Mouse (Mus musculus): ENCODE results near the gene Zfand4. TPM values are rescaled to one million over a fixed set of nuclear protein-coding genes. Genes with fewer than 3 reads are reported as not detected.
"Not testable (repeated sequence)": the region's sequence is repeated elsewhere in the genome, so short reads cannot be mapped to it uniquely, and the experiment has no call there.

The Zfand4 gene
- polyA plus RNA-seq (2012; rRNA removed): 1.9 and 3.5 TPM in 2 replicates

DNA sequence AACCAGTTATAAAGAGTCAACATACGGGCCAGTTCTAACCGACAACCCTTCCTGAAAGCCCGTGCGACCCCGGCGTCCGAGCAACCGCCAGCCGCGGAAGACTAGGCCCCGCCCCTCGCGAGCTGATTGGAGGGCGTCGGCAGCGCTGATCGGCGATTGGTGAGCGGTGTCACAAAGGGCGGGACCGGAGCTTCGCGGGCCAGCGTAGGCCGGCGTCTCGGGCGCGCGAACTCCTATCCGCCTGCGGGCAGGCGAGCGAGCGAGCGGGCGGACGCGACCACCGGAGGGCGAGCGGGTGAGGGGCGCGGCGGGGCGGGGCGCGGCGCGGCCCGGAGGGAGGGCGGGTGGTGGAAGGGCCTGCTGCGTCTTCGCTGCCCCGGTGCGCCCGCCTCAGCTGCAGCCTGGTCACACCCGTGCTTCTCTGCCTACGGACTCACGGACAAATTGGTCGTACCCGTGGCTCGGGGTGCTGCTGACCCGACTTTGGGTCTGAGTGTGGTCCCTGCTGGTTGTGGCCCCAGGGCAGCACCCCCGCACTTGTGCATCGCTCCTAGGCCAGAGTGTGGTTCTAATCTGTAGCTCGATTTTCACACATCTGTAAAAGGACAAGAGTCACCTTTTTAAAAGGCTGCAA lies at the start of gene Zfand4:
TSS of gene Zfand4 (plus strand) at position 205 of the 634 bp plus-strand sequence.
- no peak for DNase-seq (ENCODE audit: low read depth)

DNA sequence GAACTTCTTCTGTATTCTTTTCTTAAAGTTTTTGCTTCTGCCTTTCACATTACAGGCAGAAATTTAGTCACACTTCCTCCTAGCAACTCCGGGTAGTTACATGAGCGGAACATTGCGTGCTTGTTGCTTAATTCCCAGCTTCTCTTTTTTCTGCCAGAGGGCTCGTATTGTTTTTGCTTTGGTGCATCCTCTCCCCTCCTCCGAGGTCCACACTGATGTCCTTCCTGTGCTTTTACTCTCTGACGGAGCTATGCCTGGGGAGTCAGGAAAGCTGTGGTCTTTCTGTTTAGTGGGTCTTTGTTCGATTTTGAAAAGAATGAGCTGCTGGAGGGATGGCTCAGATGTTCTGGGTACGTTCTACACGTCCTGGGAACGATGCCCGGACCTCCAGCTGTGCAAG lies 36.3 kb upstream of the Zfand4 start:
- no peak for DNase-seq (ENCODE audit: low read depth)

- DNase-seq (ENCODE audit: low read depth): no peak
Observed at GRCm38 (mm10) chr6:116228785-116229525, 35.1 kb upstream of the Zfand4 start.

DNA sequence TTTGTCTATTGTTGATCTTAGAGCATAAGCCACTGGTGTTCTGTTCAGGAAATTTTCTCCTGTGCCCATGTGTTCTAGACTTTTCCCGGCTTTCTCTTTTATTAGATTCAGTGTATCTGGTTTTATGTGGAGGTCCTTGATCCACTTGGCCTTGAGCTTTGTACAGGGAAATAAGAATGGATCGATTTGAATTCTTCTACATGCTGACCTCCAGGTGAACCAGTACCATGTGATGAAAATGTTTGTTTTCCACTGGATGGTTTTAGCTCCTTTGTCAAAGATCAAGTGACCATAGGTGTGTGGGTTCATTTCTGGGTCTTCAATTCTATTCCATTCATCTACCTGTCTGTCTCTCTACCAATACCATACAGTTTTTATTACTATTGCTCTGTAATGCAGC lies 29.2 kb upstream of the Zfand4 start:
- not testable (repeated sequence) for DNase-seq (ENCODE audit: low read depth)

- DNase-seq (ENCODE audit: low read depth): no peak
Observed at GRCm38 (mm10) chr6:116235336-116235735, 28.7 kb upstream of the Zfand4 start.

DNA sequence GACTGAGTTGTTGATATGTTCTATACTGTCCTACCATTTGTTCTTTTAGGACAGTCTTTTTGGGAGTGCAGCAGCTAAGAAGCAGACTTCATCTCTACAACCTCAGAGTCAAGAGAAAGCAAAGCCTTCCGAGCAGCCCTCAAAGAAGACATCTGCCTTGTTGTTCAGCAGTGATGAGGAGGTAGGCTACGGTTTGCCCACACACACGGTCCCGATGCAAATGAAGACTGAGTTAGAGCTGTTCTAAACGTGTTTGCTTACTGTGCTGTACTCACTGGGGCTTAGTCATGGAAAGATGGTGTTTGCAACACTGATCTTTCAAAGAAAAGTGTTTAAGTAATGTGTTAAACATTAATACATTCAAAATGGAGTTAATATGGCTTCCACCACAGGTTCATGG lies 25.9 kb upstream of the Zfand4 start:
- no peak for DNase-seq (ENCODE audit: low read depth)

DNA sequence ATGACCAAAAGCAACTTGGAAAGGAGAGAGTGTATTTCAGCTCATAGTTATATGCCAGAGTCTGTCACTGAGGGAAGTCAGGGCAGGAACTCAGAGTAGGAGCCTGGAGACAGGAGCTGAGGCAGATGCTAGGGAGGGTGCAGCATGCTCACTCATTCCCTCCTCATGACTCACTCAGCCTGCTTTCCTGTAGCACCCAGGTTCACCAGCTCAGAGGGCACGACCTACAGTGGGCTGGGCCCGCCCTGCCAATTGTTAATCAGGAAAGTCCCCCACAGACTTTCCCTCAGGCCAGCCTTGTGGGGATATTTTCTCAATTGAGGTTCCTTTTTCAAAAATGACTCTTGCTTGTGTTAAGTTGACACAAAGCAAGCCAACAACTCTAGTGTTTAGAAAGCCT lies 23.7 kb upstream of the Zfand4 start:
- DNase-seq (ENCODE audit: low read depth): no peak

DNA sequence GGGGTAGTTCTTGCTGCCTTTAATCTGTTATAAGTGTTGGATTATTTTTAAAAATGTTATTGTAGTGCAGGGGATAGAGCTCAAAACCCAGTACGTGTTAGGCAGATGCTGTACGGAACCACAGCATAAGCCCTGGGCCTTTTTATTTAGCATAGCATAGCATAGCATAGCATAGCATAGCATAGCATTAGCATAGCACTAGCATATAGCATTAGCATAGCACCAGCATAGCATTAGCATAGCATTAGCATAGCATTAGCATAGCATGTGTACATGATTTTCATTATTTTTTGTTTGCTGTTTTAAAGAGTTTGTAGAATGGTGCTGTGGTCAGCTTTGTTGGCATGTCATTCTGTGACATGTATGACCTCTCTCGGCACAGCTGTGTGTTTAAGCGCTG lies 4.4 kb upstream of the Zfand4 start:
- DNase-seq (ENCODE audit: low read depth): no peak

GRCm38 (mm10) chr6:116260481-116260880 lies 3.5 kb upstream of the Zfand4 start:
- DNase-seq (ENCODE audit: low read depth): no peak

DNA sequence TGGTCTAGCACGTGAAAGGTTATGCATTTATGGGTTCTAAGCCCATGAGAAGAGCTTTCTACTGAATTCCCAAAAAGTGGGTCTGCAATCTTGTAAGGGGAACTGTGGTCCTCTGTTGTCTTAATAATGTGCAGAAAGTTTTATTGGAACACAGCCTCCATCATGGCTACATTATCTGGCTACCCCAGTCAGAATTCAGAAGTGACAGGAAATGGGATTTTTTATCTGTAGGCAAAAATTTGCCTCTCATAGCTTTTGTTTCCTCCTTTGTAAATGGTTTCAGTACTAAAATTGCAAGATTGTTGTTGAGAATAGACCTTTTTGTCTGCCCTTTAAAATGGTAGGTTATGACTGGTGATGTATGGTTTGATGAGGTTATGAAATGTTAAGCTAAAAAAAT lies 1.2 kb upstream of the Zfand4 start:
- DNase-seq (ENCODE audit: low read depth): no peak

DNA sequence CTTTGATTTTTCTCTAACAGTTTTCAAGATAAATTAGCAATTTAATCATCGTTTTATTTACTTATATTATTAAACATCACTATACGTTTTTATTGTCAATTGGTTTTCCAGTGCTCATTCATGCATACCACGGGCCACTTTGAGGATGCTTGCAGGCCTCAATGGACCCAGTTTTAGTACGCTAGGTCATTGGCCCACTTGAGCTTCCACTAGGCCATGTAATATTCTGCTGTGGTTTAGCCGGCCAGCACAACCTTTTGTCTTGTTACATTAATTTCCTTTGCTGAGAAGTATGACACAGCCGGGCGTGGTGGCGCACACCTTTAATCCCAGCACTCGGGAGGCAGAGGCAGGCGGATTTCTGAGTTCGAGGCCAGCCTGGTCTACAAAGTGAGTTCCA lies 814 bp downstream of the Zfand4 start:
- DNase-seq (ENCODE audit: low read depth): no peak

- DNase-seq (ENCODE audit: low read depth): peak; percentile 33
Observed at GRCm38 (mm10) chr6:116265603-116266002, 1.6 kb downstream of the Zfand4 start.

- no peak for DNase-seq (ENCODE audit: low read depth)
Observed at GRCm38 (mm10) chr6:116266273-116267109, 2.5 kb downstream of the Zfand4 start.

GRCm38 (mm10) chr6:116267110-116267423 lies 3.0 kb downstream of the Zfand4 start:
- DNase-seq (ENCODE audit: low read depth): no peak

- no peak for DNase-seq (ENCODE audit: low read depth)
Observed at GRCm38 (mm10) chr6:116275695-116276094, 11.7 kb downstream of the Zfand4 start.

DNA sequence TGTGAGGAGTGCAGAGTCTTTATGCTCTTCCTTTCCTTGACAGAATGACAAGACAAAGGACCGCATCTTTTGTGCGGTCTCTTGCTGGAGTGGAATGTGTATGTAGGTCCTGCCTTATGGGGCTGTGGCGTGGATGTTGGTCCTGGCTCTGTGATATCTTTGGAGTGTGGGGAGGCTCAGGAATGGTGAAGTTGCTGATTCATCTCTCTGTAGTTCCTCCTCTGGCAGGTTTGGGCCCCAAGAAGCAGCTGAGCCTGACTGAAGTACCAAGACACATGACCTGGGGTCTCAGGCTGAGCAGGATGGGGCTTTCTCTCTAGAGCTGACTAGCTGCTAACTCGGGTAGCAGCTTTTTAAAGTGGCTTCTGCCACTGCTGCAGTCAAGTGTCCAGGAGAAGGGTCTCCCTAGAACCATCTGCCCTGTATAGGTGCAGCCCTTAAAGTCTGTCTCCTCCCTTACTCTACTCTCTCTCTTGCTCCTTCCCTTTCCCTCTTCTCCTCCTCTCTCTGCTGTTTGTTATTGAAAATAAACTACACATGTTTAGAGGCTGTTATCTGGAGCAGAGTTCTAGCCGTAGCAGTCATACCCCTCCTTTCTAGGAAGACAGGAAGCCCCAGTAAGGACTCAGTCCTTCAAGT lies 14.8 kb downstream of the Zfand4 start:
- DNase-seq (ENCODE audit: low read depth): no peak

DNA sequence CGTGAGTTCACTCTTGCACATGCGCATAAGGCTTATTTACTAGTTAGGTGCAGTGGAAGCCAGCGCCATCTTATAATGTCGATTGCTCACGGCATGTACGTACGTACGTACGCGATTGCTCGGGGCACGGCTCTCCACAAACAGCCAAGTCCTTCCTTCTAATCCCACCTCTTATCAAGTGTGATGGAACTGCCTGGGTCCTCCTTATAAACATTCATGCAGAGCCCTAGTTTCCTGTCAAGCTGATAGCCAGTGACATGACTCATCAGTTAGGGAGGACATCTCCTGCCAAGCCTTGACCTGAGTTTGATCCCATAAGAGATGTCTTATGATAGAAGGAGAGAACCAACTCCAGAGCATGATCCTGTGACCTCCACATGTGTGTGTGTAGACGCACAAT lies 17.0 kb downstream of the Zfand4 start:
- no peak for DNase-seq (ENCODE audit: low read depth)

DNA sequence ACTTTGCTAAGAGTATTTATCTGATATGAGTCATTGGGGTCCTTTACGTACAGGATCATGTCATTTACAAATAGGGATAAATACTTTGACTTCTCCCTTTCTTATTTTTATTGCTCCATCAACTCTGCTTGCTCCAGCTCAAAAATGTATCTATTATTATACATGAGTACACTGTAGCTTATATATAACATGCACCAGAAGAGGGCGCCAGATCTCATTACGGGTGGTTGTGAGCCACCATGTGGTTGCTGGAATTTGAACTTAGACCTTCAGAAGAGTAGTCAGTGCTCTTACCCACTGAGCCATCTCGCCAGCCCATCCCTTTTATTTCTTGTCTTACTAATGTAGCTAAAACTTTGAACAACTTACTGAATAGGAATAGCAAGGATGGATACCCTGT lies 18.5 kb downstream of the Zfand4 start:
- DNase-seq (ENCODE audit: low read depth): no peak

DNA sequence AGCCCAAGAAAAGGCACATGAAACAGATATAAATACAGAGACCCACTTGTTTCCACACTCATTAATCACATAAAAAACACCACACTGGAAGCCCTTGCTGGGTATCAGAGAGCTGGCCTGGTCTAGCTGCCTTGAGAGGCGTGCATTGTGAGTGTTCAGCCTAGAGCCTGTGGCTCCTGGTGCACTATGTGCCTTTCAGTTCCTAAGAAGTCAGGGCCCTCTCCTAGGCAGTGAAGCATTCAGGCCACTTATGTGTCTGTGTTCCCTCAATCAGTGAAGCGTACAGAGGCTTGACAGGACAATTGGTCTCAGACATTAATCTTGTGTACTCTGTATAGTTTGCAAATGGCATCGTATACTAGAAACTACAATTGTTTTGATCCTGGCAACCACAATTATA lies 19.3 kb downstream of the Zfand4 start:
- no peak for DNase-seq (ENCODE audit: low read depth)

DNA sequence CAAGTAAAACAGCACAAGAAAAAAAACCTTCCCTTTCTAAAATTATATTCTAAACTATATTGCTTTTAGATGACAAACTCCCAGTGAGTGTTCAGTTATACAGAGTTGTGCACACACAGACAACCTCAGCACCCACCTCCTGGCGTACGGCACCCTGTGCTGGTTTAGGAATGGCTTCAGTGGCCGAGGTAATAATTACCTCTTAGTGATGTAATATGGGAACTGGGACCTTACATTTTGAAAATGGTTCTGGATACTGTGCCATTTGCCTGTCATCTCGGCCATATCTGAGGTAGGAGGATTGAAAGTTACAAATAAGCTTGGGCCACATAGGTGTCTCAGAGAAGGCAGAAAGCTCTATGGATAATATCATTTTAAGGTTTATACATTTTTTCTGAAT lies 22.3 kb downstream of the Zfand4 start:
- no peak for DNase-seq (ENCODE audit: low read depth)

DNA sequence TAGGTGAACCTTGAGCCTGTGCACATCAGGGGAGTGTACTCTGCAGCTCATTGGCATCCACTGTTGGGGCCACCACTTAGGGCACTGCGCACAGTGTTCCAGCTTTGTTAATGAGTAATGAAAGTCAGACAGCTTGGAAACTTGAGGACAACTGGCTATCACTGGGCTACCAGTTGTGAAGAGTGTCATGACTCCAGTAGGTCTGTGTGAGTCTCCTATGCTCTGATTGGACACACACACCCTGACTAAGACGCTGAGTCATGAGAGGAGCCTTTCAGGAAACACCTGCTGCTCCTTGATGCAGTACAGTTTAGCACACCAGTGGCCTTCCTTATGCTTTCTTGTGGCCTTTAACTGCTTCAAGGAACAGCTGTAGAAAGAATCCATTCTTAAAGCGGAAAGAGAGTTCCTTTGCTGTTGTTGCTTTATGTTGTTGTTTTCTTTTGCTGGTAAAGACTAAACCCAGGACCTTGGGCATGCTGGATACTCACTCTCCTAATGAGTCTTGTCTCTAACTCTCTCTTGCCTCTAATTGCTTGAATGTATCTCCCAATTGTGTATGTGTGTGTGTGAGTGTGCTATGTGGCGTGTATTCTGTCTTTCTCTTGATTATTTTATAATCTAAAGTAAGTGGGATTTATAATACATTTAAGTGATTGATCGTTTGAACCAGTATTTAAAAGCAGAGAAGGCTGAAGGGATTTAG lies 23.0 kb downstream of the Zfand4 start:
- no peak for DNase-seq (ENCODE audit: low read depth)

- no peak for DNase-seq (ENCODE audit: low read depth)
Observed at GRCm38 (mm10) chr6:116311411-116311810, 47.4 kb downstream of the Zfand4 start.
